Mouse (Mus musculus): ENCODE measurements around the gene Maml2. TPM values are rescaled to one million over a fixed set of nuclear protein-coding genes. Genes with fewer than 3 reads are reported as not detected.
A peak's percentile ranks its signal among the peaks of the same experiment; 100 is the strongest.

Gene Maml2
- polyA plus RNA-seq, 1 experiment: 12.3 TPM

DNA sequence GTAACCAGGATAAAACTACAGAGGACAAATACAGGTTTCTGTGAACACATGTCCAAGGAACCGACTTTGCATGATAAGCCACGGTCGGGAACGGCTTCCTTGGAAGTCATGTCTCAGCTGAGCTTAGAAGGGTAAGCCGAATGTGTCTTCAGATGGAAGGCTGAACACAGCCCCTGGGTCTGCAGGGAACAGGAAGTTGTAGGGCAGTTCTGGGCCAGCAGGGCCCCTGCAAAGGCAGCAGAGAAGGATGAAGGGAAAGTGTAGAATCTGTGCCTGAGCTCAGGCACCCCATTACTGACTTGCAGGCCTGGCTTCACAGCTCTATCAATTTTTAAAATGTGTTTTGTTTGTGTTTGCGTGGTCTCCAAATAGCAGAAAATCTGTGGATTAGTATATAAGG, 171.0 kb downstream of the Maml2 start:
- DNase-seq: no peak
- no peak overlapping the region for H3K27ac ChIP-seq (ENCODE audit: insufficient read depth, low read length)
- H3K27me3 ChIP-seq (ENCODE audit: control insufficient read depth, insufficient read depth, low read length): no peaks in the 10 kb centered on the region
- peaks cover 8% of the 10 kb centered on the region for H3K4me1 ChIP-seq (ENCODE audit: control insufficient read depth, insufficient read depth, low read length)
- no peak overlapping the region for H3K4me3 ChIP-seq (replicated peaks; ENCODE audit: insufficient read depth, low read depth, low read length)
- WGBS: 77% methylated on average over 6 of the region's 6 CpGs
- TF ChIP-seq CTCF (IDR thresholded peaks at IDR 0.05; ENCODE audit: borderline replicate concordance, insufficient read depth, low read depth, low read length) (no peak), POLR2A (IDR thresholded peaks at IDR 0.05; ENCODE audit: borderline replicate concordance, insufficient read depth, low read length) (no peak)

DNA sequence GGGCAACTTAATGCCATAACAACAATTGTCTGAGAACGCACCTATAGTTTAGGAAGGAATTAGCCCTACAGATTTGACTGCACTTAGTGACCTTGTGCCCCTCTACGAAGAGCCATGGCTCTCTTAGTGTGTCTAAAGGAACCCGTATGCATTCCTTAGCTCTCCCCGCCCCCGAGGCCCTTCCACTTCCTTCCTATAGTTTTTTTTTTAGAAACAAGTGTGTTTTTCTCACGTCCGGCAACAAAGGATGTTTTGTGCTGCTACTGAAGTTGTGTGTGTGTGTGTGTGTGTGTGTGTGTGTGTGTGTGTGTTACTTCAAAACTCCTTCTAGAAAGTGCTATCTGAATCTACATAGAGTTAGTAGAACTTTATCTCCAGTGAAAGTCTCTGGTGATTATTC, 172.3 kb downstream of the Maml2 start:
- 84% methylated on average over 7 of the region's 7 CpGs for WGBS
- no peak for DNase-seq
- peaks cover 11% of the 10 kb centered on the region for H3K4me1 ChIP-seq (ENCODE audit: control insufficient read depth, insufficient read depth, low read length)
- H3K4me3 ChIP-seq (replicated peaks; ENCODE audit: insufficient read depth, low read depth, low read length): no peak overlapping the region
- no peaks in the 10 kb centered on the region for H3K27me3 ChIP-seq (ENCODE audit: control insufficient read depth, insufficient read depth, low read length)
- no peak for TF ChIP-seq CTCF (IDR thresholded peaks at IDR 0.05; ENCODE audit: borderline replicate concordance, insufficient read depth, low read depth, low read length)
- no peak for TF ChIP-seq POLR2A (IDR thresholded peaks at IDR 0.05; ENCODE audit: borderline replicate concordance, insufficient read depth, low read length)
- no peak overlapping the region for H3K27ac ChIP-seq (ENCODE audit: insufficient read depth, low read length)

DNA sequence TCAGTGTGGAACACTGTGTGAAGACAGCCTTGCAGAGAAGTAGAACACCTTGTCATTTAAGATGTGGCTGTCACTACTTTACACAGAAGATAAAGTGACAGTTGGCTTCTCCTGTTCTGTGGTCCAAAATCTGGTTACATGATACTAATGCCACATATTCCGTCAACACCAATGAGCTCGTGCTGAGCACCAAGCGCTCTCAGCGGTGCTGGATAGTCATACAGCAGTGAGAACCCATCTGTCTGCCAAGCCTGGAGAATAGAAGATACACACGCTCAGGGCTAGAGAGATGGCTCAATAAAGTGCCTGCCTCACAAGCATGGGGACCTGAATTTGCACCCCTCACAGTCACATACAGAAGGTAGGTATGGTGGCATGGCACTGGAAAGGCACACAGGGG, 177.2 kb downstream of the Maml2 start:
- no peak overlapping the region for H3K4me3 ChIP-seq (replicated peaks; ENCODE audit: insufficient read depth, low read depth, low read length)

DNA sequence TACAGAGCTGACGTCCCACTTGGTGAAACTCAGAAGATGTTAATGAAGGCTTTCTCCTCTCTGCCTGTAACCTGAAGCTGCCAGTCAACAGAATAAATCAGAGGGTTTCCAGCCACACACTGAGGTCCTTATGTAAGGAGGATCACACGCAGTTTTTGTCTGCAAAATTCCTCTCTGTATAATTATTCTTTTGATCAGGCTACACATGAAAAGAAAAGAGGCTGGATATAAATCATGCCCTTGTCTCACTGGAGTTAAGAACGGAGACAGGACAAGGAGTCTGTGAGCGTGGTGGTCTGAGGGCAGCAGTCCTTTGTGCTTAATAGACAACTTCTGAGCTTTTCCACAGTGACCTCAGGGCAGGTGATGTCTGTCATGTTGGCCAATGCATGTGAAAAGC, 181.5 kb downstream of the Maml2 start:
- Histone ChIP-seq H3K27ac (ENCODE audit: insufficient read depth, low read length) (no peak overlapping the region), H3K27me3 (ENCODE audit: control insufficient read depth, insufficient read depth, low read length) (no peaks in the 10 kb centered on the region), H3K4me1 (ENCODE audit: control insufficient read depth, insufficient read depth, low read length) (peaks cover 9% of the 10 kb centered on the region), H3K4me3 (replicated peaks; ENCODE audit: insufficient read depth, low read depth, low read length) (no peak overlapping the region)
- TF ChIP-seq CTCF (IDR thresholded peaks at IDR 0.05; ENCODE audit: borderline replicate concordance, insufficient read depth, low read depth, low read length): no peak
- TF ChIP-seq POLR2A (IDR thresholded peaks at IDR 0.05; ENCODE audit: borderline replicate concordance, insufficient read depth, low read length): no peak
- DNase-seq: no peak
- WGBS: 61% methylated on average over 4 of the region's 4 CpGs

More for the DNA sequence above, 177.2 kb downstream of the Maml2 start:
- TF ChIP-seq CTCF (IDR thresholded peaks at IDR 0.05; ENCODE audit: borderline replicate concordance, insufficient read depth, low read depth, low read length) (no peak), POLR2A (IDR thresholded peaks at IDR 0.05; ENCODE audit: borderline replicate concordance, insufficient read depth, low read length) (no peak)
- peak overlapping the region; percentile 50; the same call in 1 of the 2 replicates for H3K27ac ChIP-seq (ENCODE audit: insufficient read depth, low read length)
- peak; percentile 36 to 68 for DNase-seq
- WGBS: 24% methylated on average over 5 of the region's 5 CpGs
- peaks cover 12% of the 10 kb centered on the region for H3K4me1 ChIP-seq (ENCODE audit: control insufficient read depth, insufficient read depth, low read length)
- H3K27me3 ChIP-seq (ENCODE audit: control insufficient read depth, insufficient read depth, low read length): no peaks in the 10 kb centered on the region

DNA sequence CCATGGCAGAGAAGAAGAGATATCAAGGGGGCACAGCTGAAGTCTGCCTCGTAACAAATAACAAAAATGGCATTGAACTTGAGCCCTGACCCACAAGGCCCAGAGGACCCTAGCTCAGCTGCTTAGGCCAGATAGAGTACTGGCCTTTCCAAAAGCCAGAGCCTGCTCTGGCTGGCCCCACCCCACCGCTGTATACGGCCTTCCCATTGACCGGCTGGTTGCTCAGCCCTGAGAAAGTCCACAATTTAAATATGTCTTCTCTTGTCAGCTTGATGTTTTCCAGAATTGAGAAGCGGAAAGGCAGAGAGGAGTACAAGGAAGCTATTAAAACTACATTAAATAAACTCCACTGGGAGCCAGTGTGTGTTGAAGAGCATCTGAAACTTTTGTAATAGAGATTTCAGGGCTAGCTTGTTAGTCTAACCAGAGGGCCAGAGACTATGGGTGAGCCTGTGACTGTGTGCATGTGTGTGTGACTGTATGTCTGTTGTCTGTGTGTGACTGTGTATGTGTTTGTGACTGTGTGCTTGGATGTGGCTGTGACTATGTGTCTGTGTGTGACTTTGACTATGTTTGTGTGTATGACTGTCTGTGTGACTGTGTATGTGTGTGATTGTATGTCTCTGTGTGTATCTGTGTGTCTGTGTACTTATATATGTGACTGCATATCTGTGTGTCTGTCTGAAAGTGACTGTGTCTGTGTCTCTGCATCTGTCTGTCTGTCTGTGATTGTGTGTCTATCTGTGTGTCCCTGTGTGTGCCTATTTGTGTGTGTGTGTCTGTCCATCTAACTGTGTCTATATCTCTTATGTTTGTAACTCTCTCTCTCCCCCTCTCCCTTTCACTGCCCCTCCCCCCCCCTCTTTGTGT, 185.7 kb downstream of the Maml2 start:
- DNase-seq: no peak
- 79% methylated on average over 5 of the region's 5 CpGs for WGBS
- TF ChIP-seq POLR2A (IDR thresholded peaks at IDR 0.05; ENCODE audit: borderline replicate concordance, insufficient read depth, low read length) (no peak), CTCF (IDR thresholded peaks at IDR 0.05; ENCODE audit: borderline replicate concordance, insufficient read depth, low read depth, low read length) (no peak)
- peaks cover 2% of the 10 kb centered on the region for H3K4me1 ChIP-seq (ENCODE audit: control insufficient read depth, insufficient read depth, low read length)
- no peaks in the 10 kb centered on the region for H3K27me3 ChIP-seq (ENCODE audit: control insufficient read depth, insufficient read depth, low read length)
- no peak overlapping the region for H3K4me3 ChIP-seq (replicated peaks; ENCODE audit: insufficient read depth, low read depth, low read length)
- no peak overlapping the region for H3K27ac ChIP-seq (ENCODE audit: insufficient read depth, low read length)

DNA sequence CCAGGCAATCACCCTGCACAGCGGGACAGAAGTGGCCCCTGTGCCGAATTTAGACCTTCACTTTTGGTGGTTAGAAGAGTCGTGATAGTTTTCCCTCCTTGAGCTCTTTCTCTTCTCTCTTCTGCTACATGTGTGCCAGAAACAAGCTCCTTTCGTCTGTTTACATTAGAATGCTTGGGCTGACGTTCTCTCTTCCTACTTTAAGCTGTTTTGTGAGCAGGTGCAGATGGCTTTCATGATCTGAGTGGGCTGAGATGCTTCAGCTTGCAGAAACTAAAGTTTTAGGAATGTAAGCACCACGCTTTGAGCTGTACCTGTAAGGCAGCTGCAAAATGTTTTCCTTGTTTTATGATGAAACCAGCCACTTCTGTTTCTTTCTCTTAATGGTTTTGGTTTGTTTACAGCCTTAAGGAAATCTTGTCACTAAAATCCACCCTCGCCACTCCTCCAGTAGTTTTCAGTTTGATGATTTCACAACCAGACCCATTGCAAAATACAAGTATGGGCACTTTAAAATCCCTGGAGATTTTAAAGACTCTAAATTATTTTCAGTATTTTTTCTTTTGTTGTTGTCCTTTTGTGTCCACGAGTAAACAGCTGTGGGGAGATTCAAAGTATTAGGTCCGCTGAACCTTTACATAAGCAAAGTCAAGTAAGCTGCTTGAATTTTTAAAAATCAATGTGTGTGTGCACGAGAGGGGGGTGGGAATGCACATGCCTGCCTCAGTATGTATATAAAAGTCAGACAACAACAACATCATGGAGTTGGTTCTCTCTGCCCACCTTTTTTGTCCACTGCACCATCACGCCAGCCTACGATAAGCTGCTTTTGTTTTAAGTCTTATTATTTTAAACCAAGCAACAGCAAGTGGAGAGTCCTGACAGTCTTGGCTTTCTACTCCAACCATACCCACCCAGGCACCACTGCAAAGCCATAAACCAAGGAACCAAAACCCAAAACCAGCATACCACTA, 186.8 kb downstream of the Maml2 start:
- H3K4me3 ChIP-seq (replicated peaks; ENCODE audit: insufficient read depth, low read depth, low read length): no peak overlapping the region
- H3K27me3 ChIP-seq (ENCODE audit: control insufficient read depth, insufficient read depth, low read length): no peaks in the 10 kb centered on the region
- WGBS: 71% methylated on average over 12 of the region's 12 CpGs
- TF ChIP-seq CTCF (IDR thresholded peaks at IDR 0.05; ENCODE audit: borderline replicate concordance, insufficient read depth, low read depth, low read length) (no peak), POLR2A (IDR thresholded peaks at IDR 0.05; ENCODE audit: borderline replicate concordance, insufficient read depth, low read length) (no peak)
- H3K4me1 ChIP-seq (ENCODE audit: control insufficient read depth, insufficient read depth, low read length): peaks cover 2% of the 10 kb centered on the region; the same call in 1 of the 2 replicates
- DNase-seq: no peak
- no peak overlapping the region for H3K27ac ChIP-seq (ENCODE audit: insufficient read depth, low read length)

DNA sequence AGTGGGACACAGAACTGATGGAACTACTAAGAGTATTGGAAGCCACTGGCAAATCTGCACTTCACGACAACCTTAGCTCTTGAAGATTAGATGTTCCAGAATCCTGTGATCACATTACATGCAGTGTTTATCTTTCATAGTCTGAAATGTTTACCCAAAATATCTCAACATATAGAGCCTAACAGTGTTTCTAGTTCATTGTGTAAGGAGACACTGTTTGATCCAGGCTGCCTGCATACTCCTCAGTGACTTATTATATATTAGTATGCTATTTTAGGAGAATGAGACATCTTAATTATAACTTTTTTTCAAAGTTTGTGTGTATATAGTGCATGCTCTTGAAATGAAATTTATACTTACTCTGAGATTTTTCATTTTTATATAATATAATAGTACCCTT, 188.2 kb downstream of the Maml2 start:
- Histone ChIP-seq H3K27me3 (ENCODE audit: control insufficient read depth, insufficient read depth, low read length) (no peaks in the 10 kb centered on the region), H3K4me3 (replicated peaks; ENCODE audit: insufficient read depth, low read depth, low read length) (no peak overlapping the region), H3K4me1 (ENCODE audit: control insufficient read depth, insufficient read depth, low read length) (peaks cover 2% of the 10 kb centered on the region; the same call in 1 of the 2 replicates), H3K27ac (ENCODE audit: insufficient read depth, low read length) (no peak overlapping the region)
- TF ChIP-seq CTCF (IDR thresholded peaks at IDR 0.05; ENCODE audit: borderline replicate concordance, insufficient read depth, low read depth, low read length): no peak
- WGBS: 88% methylated on average over 1 of the region's 1 CpGs
- DNase-seq: no peak
